Mouse (Mus musculus): Measurements from ENCODE around the gene Sept11. TPM values are rescaled to one million over a fixed set of nuclear protein-coding genes. Genes with fewer than 3 reads are reported as not detected.

Sept11 gene
- 56.7 and 64.0 TPM in 2 replicates for polyA plus RNA-seq (2021; fragmentation: Nextera tagmentation)
- long read RNA-seq, experiment 1, full-length matches to known transcripts, result 164 of 370 reads
- long read RNA-seq, experiment 1, partial matches to known transcripts, result 30 of 370 reads
- long read RNA-seq, experiment 1, other reads (novel, unspliced or antisense), result 176 of 370 reads
- long read RNA-seq, experiment 2, transcript Sept11-205 (9 exons, 3,478 nt), result major isoform, 15 of 107 reads
- long read RNA-seq, experiment 2, transcript Sept11-203 (11 exons, 2,428 nt), result minor isoform, 10 of 107 reads
- long read RNA-seq, experiment 2, partial matches to known transcripts, result 33 of 107 reads
- long read RNA-seq, experiment 2, other reads (novel, unspliced or antisense), result 45 of 107 reads

GRCm38 (mm10) chr5:93092857-93093622 is at the start of gene Sept11:
Gene Sept11 (plus strand): TSS chr5:93093437.

GRCm38 (mm10) chr5:93044584-93045370 is 48.5 kb upstream of the Sept11 start, which contains the start of gene Sowahb:
Gene Sowahb (minus strand): TSS chr5:93045022.

GRCm38 (mm10) chr5:93206109-93207005 is 113.1 kb downstream of the Sept11 start, which contains the start of the genes Ccni and 2010109A12Rik:
Gene Ccni (minus strand): TSS chr5:93206495.
Gene 2010109A12Rik (plus strand): TSS chr5:93206518.

Other genes with a start within 250 kb of the Sept11 start
- gene Sowahb, start 48.4 kb upstream of the Sept11 start, polyA plus RNA-seq (2021; fragmentation: Nextera tagmentation), result 5.5 and 8.7 TPM in 2 replicates
- gene Ccni, start 113.1 kb downstream of the Sept11 start, polyA plus RNA-seq (2021; fragmentation: Nextera tagmentation), result 41.7 and 189 TPM in 2 replicates
- gene 2010109A12Rik, start 113.1 kb downstream of the Sept11 start, polyA plus RNA-seq (2021; fragmentation: Nextera tagmentation), result 0.13 and 0.36 TPM in 2 replicates
- gene Ccng2, start 173.8 kb downstream of the Sept11 start, polyA plus RNA-seq (2021; fragmentation: Nextera tagmentation), result 7.6 and 19.3 TPM in 2 replicates